Mouse (Mus musculus): ENCODE data around the gene Tmem63b. TPM values are rescaled to one million over a fixed set of nuclear protein-coding genes. Genes with fewer than 3 reads are reported as not detected.

Tmem63b gene
- total and polyA plus RNA-seq, 3 experiments: 12.3 to 37.9 TPM; not detected in 1

GRCm38 (mm10) chr17:45684667-45685131 is 2.0 kb downstream of the Tmem63b start:
- no peaks in the 10 kb centered on the region for H3K27me3 ChIP-seq (ENCODE audit: control insufficient read depth in 1 of 2, insufficient read depth in 2 of 2, low read length in 2 of 2)
- H3K9me3 ChIP-seq (replicated peaks; ENCODE audit: insufficient read depth, low read length): no peaks in the 10 kb centered on the region
- H3K36me3 ChIP-seq (ENCODE audit: control insufficient read depth in 1 of 2, insufficient read depth in 2 of 2, low read length in 2 of 2): peaks cover 0 to 9% of the 10 kb centered on the region in 2 experiments; a peak in 2 of 4 replicates
- peaks cover 33% of the 10 kb centered on the region for H3K79me2 ChIP-seq (ENCODE audit: control insufficient read depth, insufficient read depth, low read length, poor library complexity)
- peaks cover 0 to 19% of the 10 kb centered on the region in 2 experiments; a peak in 3 of 4 replicates for H3K4me1 ChIP-seq (ENCODE audit: control insufficient read depth in 1 of 2, insufficient read depth in 2 of 2, low read length in 2 of 2)
- peak overlapping the region; percentile 78 for H3K9ac ChIP-seq (ENCODE audit: control insufficient read depth, low read depth, low read length, poor library complexity, severe bottlenecking)
- peak; percentile 82 for DNase-seq (ENCODE audit: low read depth, low spot score)
- H3K4me3 ChIP-seq (ENCODE audit: control insufficient read depth in 1 of 2, insufficient read depth in 1 of 2, low read depth in 2 of 2, low read length in 2 of 2): peak overlapping the region; percentile 79 to 84
- peak overlapping the region; percentile 39 for H3K27ac ChIP-seq (ENCODE audit: control insufficient read depth, low read depth, low read length)
- no peak for TF ChIP-seq MAZ (IDR thresholded peaks at IDR 0.05; ENCODE audit: low read depth, low read length)
- 0 out of 4 replicates have a peak, but pooled peaks of 1 of the 2 experiments have one; percentile 3 for TF ChIP-seq EP300 (IDR thresholded peaks at IDR 0.05; ENCODE audit: low read depth in 1 of 2, low read length in 2 of 2)
- TF ChIP-seq ETS1 (IDR thresholded peaks at IDR 0.05; ENCODE audit: low read depth, low read length): 0 out of 2 replicates have a peak, but pooled peaks have one; percentile 29
- peak; percentile 76 for TF ChIP-seq MXI1 (IDR thresholded peaks at IDR 0.05; ENCODE audit: low read depth, low read length)
- no peak for TF ChIP-seq NELFE (IDR thresholded peaks at IDR 0.05; ENCODE audit: low read depth, low read length)
- TF ChIP-seq CHD1 (IDR thresholded peaks at IDR 0.05; ENCODE audit: low read depth, low read length): no peak
- 0 out of 2 replicates have a peak, but pooled peaks have one; percentile 21 for TF ChIP-seq TBP (IDR thresholded peaks at IDR 0.05; ENCODE audit: low read depth, low read length)
- no peak for TF ChIP-seq SMC3 (IDR thresholded peaks at IDR 0.05; ENCODE audit: low read depth, low read length)
- no peak for TF ChIP-seq CTCF (IDR thresholded peaks at IDR 0.05 in 2 of 3, conservative IDR thresholded peaks at IDR 0.05 in 1 of 3; ENCODE audit: control insufficient read depth in 1 of 3, insufficient read depth in 1 of 3, low read depth in 2 of 3, low read length in 3 of 3, poor library complexity in 1 of 3, severe bottlenecking in 1 of 3)
- no peak for TF ChIP-seq MEF2A (IDR thresholded peaks at IDR 0.05; ENCODE audit: extremely low read depth, insufficient replicate concordance, low read depth, low read length, poor library complexity, severe bottlenecking)
- no peak for TF ChIP-seq GABPA (IDR thresholded peaks at IDR 0.05; ENCODE audit: low read depth, low read length)
- TF ChIP-seq SIN3A (IDR thresholded peaks at IDR 0.05; ENCODE audit: low read length): peak; percentile 69
- no peak for TF ChIP-seq HCFC1 (IDR thresholded peaks at IDR 0.05; ENCODE audit: low read depth, low read length)
- TF ChIP-seq CHD2 (IDR thresholded peaks at IDR 0.05; ENCODE audit: low read length): no peak
- peak; percentile 15; the same call in 1 of the 2 replicates for TF ChIP-seq MAX (IDR thresholded peaks at IDR 0.05; ENCODE audit: low read length)
- 0 out of 2 replicates have a peak, but pooled peaks have one; percentile 12 for TF ChIP-seq BHLHE40 (IDR thresholded peaks at IDR 0.05; ENCODE audit: borderline replicate concordance, low read depth, low read length)
- no peak; a peak in 1 of 4 replicates for TF ChIP-seq POLR2A (IDR thresholded peaks at IDR 0.05; ENCODE audit: control insufficient read depth in 1 of 2, insufficient read depth in 1 of 2, low read depth in 1 of 2, low read length in 2 of 2, poor library complexity in 1 of 2)
- no peak for TF ChIP-seq GATA1 (IDR thresholded peaks at IDR 0.05; ENCODE audit: low read depth, low read length)
- TF ChIP-seq ZKSCAN1 (IDR thresholded peaks at IDR 0.05; ENCODE audit: low read depth, low read length): no peak
- no peak for TF ChIP-seq ZNF384 (IDR thresholded peaks at IDR 0.05; ENCODE audit: low read depth, low read length)

- peaks cover 0 to 9% of the 10 kb centered on the region in 2 experiments; a peak in 2 of 4 replicates for H3K36me3 ChIP-seq (ENCODE audit: control insufficient read depth in 1 of 2, insufficient read depth in 2 of 2, low read length in 2 of 2)
- peaks cover 0 to 19% of the 10 kb centered on the region in 2 experiments; a peak in 3 of 4 replicates for H3K4me1 ChIP-seq (ENCODE audit: control insufficient read depth in 1 of 2, insufficient read depth in 2 of 2, low read length in 2 of 2)
- no peak for DNase-seq (ENCODE audit: low read depth, low spot score)
- no peak overlapping the region for H3K9ac ChIP-seq (ENCODE audit: control insufficient read depth, low read depth, low read length, poor library complexity, severe bottlenecking)
- H3K79me2 ChIP-seq (ENCODE audit: control insufficient read depth, insufficient read depth, low read length, poor library complexity): peaks cover 29% of the 10 kb centered on the region
- H3K27ac ChIP-seq (ENCODE audit: control insufficient read depth, low read depth, low read length): no peak overlapping the region
- H3K27me3 ChIP-seq (ENCODE audit: control insufficient read depth in 1 of 2, insufficient read depth in 2 of 2, low read length in 2 of 2): no peaks in the 10 kb centered on the region
- H3K4me3 ChIP-seq (ENCODE audit: control insufficient read depth in 1 of 2, insufficient read depth in 1 of 2, low read depth in 2 of 2, low read length in 2 of 2): no peak overlapping the region
- no peaks in the 10 kb centered on the region for H3K9me3 ChIP-seq (replicated peaks; ENCODE audit: insufficient read depth, low read length)
- no peak for TF ChIP-seq RCOR1 (IDR thresholded peaks at IDR 0.05; ENCODE audit: low read depth, low read length)
- no peak for TF ChIP-seq MAFK (IDR thresholded peaks at IDR 0.05; ENCODE audit: borderline replicate concordance, low read depth, low read length)
- no peak for TF ChIP-seq KAT2A (conservative IDR thresholded peaks at IDR 0.05; ENCODE audit: low read depth, low read length)
- TF ChIP-seq ZKSCAN1 (IDR thresholded peaks at IDR 0.05; ENCODE audit: low read depth, low read length): no peak
- TF ChIP-seq GATA1 (IDR thresholded peaks at IDR 0.05; ENCODE audit: low read depth, low read length): no peak
- TF ChIP-seq BHLHE40 (IDR thresholded peaks at IDR 0.05; ENCODE audit: borderline replicate concordance, low read depth, low read length): no peak
- no peak for TF ChIP-seq MAZ (IDR thresholded peaks at IDR 0.05; ENCODE audit: low read depth, low read length)
- no peak for TF ChIP-seq POLR2A (IDR thresholded peaks at IDR 0.05; ENCODE audit: control insufficient read depth in 1 of 2, insufficient read depth in 1 of 2, low read depth in 1 of 2, low read length in 2 of 2, poor library complexity in 1 of 2)
- TF ChIP-seq MAX (IDR thresholded peaks at IDR 0.05; ENCODE audit: low read length): no peak
- no peak for TF ChIP-seq HCFC1 (IDR thresholded peaks at IDR 0.05; ENCODE audit: low read depth, low read length)
- no peak for TF ChIP-seq E2F4 (IDR thresholded peaks at IDR 0.05; ENCODE audit: borderline replicate concordance, low read depth, low read length)
- TF ChIP-seq USF1 (IDR thresholded peaks at IDR 0.05; ENCODE audit: low read depth, low read length): no peak
- no peak for TF ChIP-seq ETS1 (IDR thresholded peaks at IDR 0.05; ENCODE audit: low read depth, low read length)
These were observed 3.9 kb downstream of the Tmem63b start for GRCm38 (mm10) chr17:45682843-45683242.
